Mouse (Mus musculus) left cerebral cortex, adult 11 months (tissue): Measurements from ENCODE around the gene Glipr1l2.
A peak's percentile ranks its signal among the peaks of the same experiment; 100 is the strongest.
"Not testable (repeated sequence)": the region's sequence is repeated elsewhere in the genome, so short reads cannot be mapped to it uniquely, and the experiment has no call there.

Experiments
- DNase-seq: peaks from one replicate; pipeline ENCODE4 v3.0.0; 2022; ENCODE audit warnings: low spot score

The Glipr1l2 gene

GRCm38 (mm10) chr10:112083157-112083556 lies at the start of gene Glipr1l2:
TSS of gene Glipr1l2 (plus strand) at chr10:112083354.
- no peak for DNase-seq

GRCm38 (mm10) chr10:112043523-112043922 lies 39.6 kb upstream of the Glipr1l2 start:
- not testable (repeated sequence) for DNase-seq

- not testable (repeated sequence) for DNase-seq
Measured at GRCm38 (mm10) chr10:112044283-112044682, 38.9 kb upstream of the Glipr1l2 start.

- DNase-seq = no peak
Measured at GRCm38 (mm10) chr10:112051220-112051619, 31.9 kb upstream of the Glipr1l2 start.

GRCm38 (mm10) chr10:112051956-112052355 lies 31.2 kb upstream of the Glipr1l2 start:
- not testable (repeated sequence) for DNase-seq

GRCm38 (mm10) chr10:112059702-112060582 lies 23.2 kb upstream of the Glipr1l2 start, which contains the start of gene Glipr1l1:
TSS of gene Glipr1l1 (plus strand) at chr10:112060189.
- DNase-seq = peak; percentile 74

GRCm38 (mm10) chr10:112060583-112060934 lies 22.6 kb upstream of the Glipr1l2 start:
- DNase-seq = not testable (repeated sequence)

- DNase-seq = no peak
Measured at GRCm38 (mm10) chr10:112080044-112080443, 3.1 kb upstream of the Glipr1l2 start.

- peak; percentile 27 for DNase-seq
Measured at GRCm38 (mm10) chr10:112105785-112106184, 22.6 kb downstream of the Glipr1l2 start.

- no peak for DNase-seq
Measured at GRCm38 (mm10) chr10:112110401-112110800, 27.2 kb downstream of the Glipr1l2 start.

- not testable (repeated sequence) for DNase-seq
Measured at GRCm38 (mm10) chr10:112125090-112125489, 41.9 kb downstream of the Glipr1l2 start.

GRCm38 (mm10) chr10:112127682-112128230 lies 44.6 kb downstream of the Glipr1l2 start:
- not testable (repeated sequence) for DNase-seq

GRCm38 (mm10) chr10:112132194-112132593 lies 49.0 kb downstream of the Glipr1l2 start:
- no peak for DNase-seq

GRCm38 (mm10) chr10:112138050-112138870 lies 55.1 kb downstream of the Glipr1l2 start:
- peak; percentile 30 for DNase-seq

GRCm38 (mm10) chr10:112138871-112139430 lies 55.8 kb downstream of the Glipr1l2 start:
- no peak for DNase-seq

GRCm38 (mm10) chr10:112139834-112140233 lies 56.7 kb downstream of the Glipr1l2 start:
- no peak for DNase-seq
